Mouse (Mus musculus): ENCODE data around the gene Fam131a.

The Fam131a gene

GRCm38 (mm10) chr16:20699266-20699665, 6.2 kb downstream of the Fam131a start:
- DNase-seq = no peak

- no peak for DNase-seq
Measured at GRCm38 (mm10) chr16:20700036-20700435, 7.0 kb downstream of the Fam131a start.

DNA sequence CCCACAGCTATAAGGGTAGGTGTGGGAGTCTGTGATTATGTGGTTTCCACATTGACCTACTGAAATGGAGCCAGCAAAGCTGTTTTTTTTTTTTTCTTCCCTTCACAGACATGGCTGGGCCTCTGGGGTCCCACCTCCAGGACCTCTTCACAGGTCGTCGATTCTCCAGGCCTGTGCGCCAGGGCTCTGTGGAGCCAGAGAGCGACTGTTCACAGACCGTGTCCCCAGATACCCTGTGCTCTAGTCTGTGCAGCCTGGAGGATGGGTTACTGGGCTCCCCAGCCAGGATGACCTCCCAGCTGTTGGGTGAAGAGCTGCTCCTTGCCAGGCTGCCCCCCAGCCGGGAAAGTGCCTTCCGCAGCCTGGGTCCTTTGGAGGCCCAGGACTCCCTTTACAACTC, 8.3 kb downstream of the Fam131a start:
- DNase-seq = no peak

GRCm38 (mm10) chr16:20701729-20702521, 8.9 kb downstream of the Fam131a start:
- no peak for DNase-seq

GRCm38 (mm10) chr16:20702522-20702893, 9.5 kb downstream of the Fam131a start:
- DNase-seq = peak; percentile 76 to 84

DNA sequence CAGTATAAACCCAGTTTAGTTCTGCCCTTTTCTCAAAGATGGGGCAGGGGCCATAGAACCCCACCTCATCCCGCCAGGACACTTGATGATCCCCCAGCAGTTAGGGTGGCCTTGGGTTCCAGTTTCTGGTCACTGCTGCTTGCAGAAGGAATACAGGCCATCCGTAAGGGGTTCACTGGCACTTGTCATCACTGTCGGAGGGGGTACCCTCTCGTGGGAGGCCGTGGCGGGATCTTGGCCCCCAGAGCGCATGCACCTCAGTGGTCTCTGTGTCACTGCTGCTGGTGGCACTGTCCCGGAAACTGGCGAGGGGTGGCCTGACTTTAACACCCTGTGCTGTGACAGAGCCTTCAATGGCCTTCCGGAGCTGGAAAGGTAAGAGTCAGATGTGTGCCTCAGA, 10.0 kb downstream of the Fam131a start:
- DNase-seq = no peak

GRCm38 (mm10) chr16:20703699-20704400, 10.8 kb downstream of the Fam131a start:
- no peak for DNase-seq

GRCm38 (mm10) chr16:20705786-20706185, 12.7 kb downstream of the Fam131a start:
- no peak for DNase-seq

GRCm38 (mm10) chr16:20706407-20707055, 13.5 kb downstream of the Fam131a start:
- DNase-seq = peak; percentile 29 to 40

- DNase-seq = no peak
Measured at GRCm38 (mm10) chr16:20708220-20708938, 15.3 kb downstream of the Fam131a start.

- DNase-seq = peak in 1 of 2 experiments; percentile 64
Measured at GRCm38 (mm10) chr16:20708939-20709734, 16.1 kb downstream of the Fam131a start.

- DNase-seq = no peak
Measured at GRCm38 (mm10) chr16:20710370-20710769, 17.3 kb downstream of the Fam131a start.

GRCm38 (mm10) chr16:20710810-20711209, 17.8 kb downstream of the Fam131a start:
- no peak for DNase-seq

DNA sequence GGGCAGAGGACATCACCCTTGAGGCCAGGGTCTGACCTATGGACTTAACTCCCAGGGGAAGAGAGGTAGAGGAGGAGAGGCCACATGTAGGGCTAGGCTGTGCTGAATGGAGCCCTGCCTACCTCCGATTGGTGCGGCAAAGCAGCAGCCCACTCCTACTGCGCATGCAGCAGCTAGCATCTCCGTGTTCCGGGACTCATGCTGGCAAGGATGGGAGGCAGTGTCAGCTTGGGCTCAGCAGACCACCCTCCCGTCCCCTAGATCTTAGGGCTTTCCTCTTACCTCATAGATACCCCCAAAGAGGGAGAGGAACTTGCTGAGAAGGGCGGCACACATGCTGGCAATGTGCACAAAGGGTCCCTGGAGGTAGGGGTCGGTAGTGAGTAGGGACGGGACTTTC, 19.1 kb downstream of the Fam131a start:
- no peak for DNase-seq

GRCm38 (mm10) chr16:20712889-20713288, 19.8 kb downstream of the Fam131a start:
- DNase-seq = no peak

DNA sequence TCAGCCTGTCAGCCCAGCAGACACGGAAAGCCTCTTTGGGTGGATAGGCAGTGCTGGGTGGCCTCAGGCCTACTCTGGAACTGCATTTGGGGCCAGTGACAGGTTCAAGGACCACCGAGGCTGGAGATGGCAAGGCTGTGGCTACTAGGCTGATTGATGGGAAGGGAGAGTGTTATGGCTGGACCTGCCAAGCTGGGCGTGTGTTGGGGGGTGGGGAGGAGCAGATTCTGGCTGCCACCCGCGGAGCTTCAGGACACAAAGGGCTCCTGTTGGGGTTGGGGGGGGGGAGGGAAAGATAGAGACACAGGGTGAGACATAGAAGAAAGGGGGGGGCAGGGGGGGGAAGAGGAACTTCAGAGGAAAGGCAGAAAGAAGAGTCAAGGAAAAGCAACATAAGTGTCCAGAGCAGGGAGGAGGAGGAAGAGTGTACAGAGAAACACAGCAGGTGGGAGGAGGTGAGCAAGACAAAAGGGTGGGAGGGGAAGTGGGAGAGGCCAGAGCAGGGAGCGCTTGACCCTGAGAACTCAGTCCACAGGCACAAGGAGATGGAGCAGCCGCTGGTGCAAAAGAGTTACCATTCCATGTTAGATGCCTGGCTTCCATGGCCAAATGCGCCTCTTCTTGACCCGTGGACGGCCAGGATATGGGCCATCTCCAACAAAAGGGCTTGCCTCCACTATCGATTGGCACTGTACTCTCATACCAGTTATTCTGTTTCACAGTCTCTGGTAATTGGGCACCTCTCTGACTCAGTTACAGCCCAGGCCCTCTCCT, 21.5 kb downstream of the Fam131a start:
- no peak for DNase-seq

DNA sequence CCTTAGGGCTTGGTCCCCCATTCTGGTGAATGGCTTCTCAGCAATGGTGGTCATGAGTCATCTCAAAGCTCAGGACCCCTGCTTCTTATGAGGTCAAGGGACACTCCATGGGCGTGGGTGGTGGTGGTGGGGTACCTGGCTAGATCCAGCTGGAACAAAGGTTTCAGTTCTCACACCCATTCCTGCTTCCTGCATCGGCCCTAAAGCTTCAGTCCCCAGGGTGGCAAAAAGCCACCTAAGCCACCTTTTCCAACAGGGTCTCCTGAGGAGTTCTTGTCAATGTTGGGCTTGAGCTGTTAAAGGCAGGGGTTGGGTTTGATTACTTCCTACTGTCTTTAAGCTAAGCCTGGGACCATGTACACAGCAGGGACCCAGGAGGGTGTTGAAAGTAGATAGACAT, 22.1 kb downstream of the Fam131a start:
- DNase-seq = no peak

- no peak for DNase-seq
Measured at GRCm38 (mm10) chr16:20715566-20715965, 22.5 kb downstream of the Fam131a start.

DNA sequence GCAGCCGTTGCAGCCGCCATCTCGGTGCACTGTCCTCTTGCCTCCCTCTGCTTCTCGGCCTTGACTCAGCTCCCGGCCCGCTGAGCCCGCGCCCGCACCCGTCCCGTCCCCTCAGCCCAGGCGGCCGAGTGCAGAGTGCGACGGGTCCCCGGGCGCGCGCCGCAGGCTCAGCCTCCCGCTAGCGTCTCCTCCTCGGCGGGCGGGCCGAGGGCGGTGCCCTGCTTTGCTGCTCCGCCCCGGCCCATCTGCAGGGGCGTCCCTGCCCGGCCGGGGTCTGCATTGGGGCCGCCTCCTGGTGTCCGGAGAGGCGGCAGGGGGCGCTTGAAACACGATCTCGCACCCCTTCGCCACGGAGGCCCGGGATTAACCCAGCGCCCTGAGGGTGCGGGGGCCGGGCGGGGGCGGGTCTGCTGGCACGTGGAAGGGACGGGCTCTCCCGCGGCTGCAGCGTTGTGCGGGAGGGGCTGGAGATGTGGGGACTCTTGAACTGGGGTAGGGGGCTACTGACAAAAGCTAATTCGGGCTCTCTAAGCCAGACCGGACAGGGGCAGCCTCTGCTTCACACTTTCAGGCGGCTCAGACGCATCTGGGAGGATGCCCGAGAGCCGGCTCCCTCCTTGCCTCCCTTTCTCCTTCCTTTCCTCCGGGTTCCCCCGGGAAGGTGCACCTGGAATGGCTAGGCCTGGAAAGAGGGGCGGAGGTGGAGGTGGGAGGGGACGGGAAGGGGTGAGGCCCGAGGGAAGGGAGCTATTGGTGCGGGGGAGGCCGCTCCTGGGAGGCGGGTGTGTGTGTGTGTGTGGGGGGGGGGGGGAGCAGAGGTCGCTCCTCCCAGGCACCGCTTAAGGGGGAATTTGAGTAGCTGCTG, 23.2 kb downstream of the Fam131a start:
- DNase-seq = peak; percentile 85 to 92

DNA sequence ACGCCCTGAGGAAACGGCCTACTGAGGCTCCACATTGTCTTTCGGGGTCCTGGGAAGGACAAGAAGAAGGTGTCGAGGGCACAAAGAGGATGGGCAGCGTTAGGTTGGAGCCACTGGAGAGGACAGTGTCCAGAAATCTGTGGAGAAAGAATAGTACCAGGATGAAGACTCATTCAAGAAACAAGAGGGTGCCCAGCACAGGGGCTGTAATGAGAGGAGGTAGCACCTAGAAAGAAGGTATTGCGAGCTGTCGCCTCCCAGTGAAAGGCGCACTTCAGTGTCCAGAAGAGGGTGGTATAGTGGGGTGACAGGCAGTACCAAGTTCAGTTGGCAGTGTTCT, 23.8 kb downstream of the Fam131a start:
- DNase-seq = no peak

Data from kidney, postnatal 36 days (tissue).